Mouse (Mus musculus): ENCODE data around the gene Obscn. TPM values are rescaled to one million over a fixed set of nuclear protein-coding genes. Genes with fewer than 3 reads are reported as not detected.
A peak's percentile ranks its signal among the peaks of the same experiment; 100 is the strongest.

Gene Obscn
- polyA plus RNA-seq, 2 experiments from 2014 or later = not detected

- no peak for ATAC-seq
Measured at GRCm38 (mm10) chr11:58981541-58982447, 154.4 kb downstream of the Obscn start.

DNA sequence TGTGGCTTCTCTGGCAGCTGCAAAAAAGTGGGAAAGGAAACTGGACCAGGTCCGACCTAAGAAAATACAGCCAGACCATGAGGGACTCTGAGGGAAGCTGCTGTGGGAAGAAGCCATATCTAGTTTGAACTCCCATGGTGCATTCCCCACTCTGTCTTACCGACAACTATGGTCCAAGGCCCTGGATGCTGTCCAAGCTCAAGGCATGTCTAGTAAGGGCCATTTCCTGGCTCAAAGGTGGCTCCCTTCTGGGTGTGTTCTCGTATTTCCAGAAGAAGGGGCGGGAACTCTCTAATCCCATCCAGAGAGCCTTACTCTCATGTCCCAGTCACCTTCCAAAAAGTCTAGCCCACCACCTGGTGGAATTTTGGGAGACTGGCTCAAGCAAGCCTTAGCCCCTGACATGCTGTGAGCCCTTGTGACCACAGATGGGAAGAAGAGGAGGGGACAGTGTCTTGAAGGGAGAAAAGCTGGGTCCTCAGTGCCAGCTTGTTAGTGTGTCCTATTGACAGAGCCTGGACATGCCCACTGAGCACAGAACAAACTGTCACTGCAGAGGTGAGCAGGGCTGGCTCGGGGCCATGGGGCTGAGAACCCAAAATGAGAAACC lies 155.7 kb downstream of the Obscn start:
- ATAC-seq = no peak

- no peak for ATAC-seq
Measured at GRCm38 (mm10) chr11:58979661-58980060, 156.5 kb downstream of the Obscn start.

DNA sequence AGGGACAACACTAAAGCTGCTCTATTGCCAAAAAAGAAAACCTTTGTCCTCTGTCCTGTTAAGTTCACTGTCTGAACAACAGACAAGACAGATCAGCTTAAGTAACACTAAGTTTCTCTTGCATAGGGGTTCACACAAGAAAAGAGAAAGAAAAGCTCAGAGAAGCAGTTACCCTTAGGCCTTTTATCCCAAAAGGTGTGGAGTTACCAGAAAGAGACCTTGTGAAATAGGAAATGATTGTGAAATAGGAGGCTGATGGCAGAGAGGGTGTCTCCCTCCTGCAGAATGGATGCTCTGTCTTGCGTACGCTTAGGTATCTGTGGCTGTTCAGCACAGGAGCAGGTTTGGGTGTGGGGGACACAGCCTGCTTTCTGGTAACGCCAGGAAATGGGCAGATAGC lies 157.0 kb downstream of the Obscn start:
- ATAC-seq = no peak

GRCm38 (mm10) chr11:58978706-58979030 lies 157.5 kb downstream of the Obscn start:
- ATAC-seq = no peak

DNA sequence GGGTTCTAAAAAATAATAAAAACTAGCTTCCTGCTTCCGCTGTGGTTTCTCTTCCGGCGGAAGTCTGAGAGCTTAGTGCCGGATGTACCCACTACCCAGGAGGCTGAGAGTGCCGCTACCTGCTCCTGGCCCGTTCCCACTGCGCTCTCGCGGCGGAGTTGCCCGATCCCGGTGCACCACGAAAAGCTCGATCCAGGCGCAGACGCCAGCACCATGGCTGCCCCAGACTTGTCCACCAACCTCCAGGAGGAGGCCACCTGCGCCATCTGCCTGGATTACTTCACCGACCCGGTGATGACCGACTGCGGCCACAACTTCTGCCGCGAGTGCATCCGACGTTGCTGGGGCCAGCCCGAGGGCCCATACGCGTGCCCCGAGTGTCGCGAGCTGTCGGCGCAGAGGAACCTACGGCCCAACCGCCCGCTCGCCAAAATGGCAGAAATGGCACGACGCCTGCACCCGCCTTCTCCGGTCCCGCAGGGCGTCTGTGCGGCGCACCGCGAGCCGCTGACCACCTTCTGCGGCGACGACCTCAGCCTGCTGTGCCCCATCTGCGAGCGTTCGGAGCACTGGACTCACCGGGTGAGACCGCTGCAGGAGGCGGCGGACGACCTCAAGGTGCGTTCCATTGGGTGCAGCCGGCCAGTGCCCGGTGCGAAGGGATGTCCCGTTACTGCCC lies 158.0 kb downstream of the Obscn start, which contains the start of gene Trim11:
Gene Trim11, plus strand, starts transcription at position 67 of the 679 bp plus-strand sequence.
- ATAC-seq = peak; percentile 87

- ATAC-seq = peak; percentile 38
Measured at GRCm38 (mm10) chr11:58977607-58978026, 158.6 kb downstream of the Obscn start.

DNA sequence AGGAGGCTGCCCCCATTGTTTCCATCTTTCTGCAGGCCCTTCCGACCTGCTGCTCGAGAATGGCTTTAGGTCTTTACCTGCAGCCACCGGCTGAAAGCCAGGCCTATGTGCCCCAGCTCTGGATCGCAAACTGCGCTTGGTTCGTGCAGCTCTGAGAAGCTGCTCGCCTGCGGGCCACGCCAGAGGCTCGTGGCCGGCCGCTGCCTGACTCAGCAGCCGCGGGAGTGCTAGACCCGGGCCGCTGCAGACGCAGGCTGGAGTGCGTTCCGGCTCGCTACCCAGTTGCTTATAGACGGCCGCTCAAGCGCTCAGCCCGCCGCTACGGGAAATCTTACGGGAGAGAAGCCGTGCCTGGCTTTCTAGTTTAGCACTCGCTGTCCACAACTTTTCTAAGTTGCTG lies 159.1 kb downstream of the Obscn start:
- ATAC-seq = peak; percentile 20

- no peak for ATAC-seq
Measured at GRCm38 (mm10) chr11:58974414-58974813, 161.8 kb downstream of the Obscn start.

DNA sequence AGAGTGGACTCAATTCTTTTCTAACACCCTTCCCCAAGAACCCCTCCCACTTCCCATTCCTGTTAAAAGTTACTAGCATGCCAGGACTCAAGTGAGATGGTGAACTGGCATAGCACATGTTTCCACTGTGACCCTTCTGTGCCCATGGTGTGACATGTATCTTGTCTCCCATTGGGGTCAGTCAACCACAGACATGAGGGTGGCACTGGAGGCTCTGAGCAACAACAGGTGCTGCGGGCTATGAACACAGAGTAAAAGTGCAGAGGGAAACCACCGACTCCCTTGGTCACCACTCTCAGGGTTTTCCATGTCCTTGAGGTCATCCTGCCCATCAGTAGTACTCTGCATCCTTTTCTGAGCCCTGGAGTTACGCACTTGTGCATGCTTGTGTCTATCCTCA lies 164.4 kb downstream of the Obscn start:
- no peak for ATAC-seq

- no peak for ATAC-seq
Measured at GRCm38 (mm10) chr11:58970831-58971530, 165.2 kb downstream of the Obscn start.

GRCm38 (mm10) chr11:58969659-58970058 lies 166.5 kb downstream of the Obscn start:
- no peak for ATAC-seq

- no peak for ATAC-seq
Measured at GRCm38 (mm10) chr11:58969027-58969426, 167.2 kb downstream of the Obscn start.

- ATAC-seq = no peak
Measured at GRCm38 (mm10) chr11:58968551-58968950, 167.7 kb downstream of the Obscn start.

- ATAC-seq = peak; percentile 49
Measured at GRCm38 (mm10) chr11:58967346-58967745, 168.9 kb downstream of the Obscn start.

- ATAC-seq = no peak
Measured at GRCm38 (mm10) chr11:58965001-58965760, 171.0 kb downstream of the Obscn start.

DNA sequence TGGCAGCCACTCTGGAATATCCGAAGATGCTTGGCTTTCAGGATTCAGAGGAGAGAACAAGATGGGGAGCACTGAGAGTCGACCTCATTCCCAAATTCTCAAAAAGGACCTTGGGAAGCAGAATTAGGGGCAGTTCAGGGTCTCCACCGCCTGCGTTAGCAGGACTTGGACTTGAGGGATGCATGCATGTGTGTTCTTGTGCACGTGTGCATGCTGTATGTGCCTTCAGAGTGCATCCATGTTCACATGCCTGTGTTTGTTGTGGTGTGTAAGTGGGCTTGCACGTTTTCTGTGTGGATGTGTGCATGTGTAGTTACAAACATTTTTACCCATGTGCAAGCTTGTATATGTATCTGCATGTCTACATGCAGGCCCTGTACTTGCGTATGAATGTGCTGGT lies 172.0 kb downstream of the Obscn start:
- no peak for ATAC-seq

GRCm38 (mm10) chr11:58963543-58963942 lies 172.7 kb downstream of the Obscn start:
- no peak for ATAC-seq

GRCm38 (mm10) chr11:58961364-58962177 lies 174.6 kb downstream of the Obscn start:
- no peak for ATAC-seq

DNA sequence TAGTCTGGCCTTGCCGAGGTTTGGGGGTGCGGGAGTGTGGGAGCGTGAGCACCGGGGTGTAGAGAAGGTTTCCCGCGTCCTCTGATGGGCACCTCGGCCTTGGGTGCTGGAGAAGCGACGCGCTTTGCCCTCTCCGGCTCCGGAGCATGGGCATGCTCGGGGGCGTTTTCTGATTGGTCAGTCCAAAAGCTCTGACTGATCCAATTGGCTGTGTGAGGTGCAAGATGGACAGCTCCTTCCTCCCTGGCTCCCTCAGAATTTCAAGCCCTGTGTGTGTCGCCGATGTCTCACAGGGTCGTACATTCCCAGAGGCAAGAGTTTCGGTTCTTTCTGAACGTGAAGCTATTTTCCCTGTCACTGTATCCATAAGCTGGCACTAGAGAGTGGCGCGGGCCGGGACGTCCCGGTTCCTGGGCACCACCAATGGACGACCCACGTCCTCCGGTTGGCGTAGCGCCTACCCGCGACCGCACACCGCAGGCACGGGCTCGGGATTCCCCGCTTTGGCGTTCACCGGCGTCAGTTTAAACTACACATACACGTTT lies 176.2 kb downstream of the Obscn start:
- ATAC-seq = peak; percentile 94

Measured in activated CD4-positive, CD25-positive, alpha-beta regulatory T cell, adult 4 months (primary cell).